Mouse (Mus musculus) liver, embryonic 14.5 days (tissue): ENCODE results near the gene Mptx1. TPM values are rescaled to one million over a fixed set of nuclear protein-coding genes. Genes with fewer than 3 reads are reported as not detected.
"Not testable (repeated sequence)": the region's sequence is repeated elsewhere in the genome, so short reads cannot be mapped to it uniquely, and the experiment has no call there.

Experiments
- ATAC-seq: fragments of 200-750 bp; cut with Nextera tagmentation; 2 replicates; pipeline ENCODE4 v1.8.0; 2017; ENCODE audit warnings: moderate number of reproducible peaks, mild to moderate bottlenecking, moderate library complexity; ENCODE audit not compliant: insufficient read depth
- DNase-seq, 3 experiments: peaks; one replicate each; pipeline ENCODE4 v3.0.0-alpha.2; 2012 to 2013; ENCODE audit warnings: low read depth in 3 of 3, low spot score in 3 of 3
- H3K27ac ChIP-seq: fragments of 300-500 bp; sonication (generic); 2 replicates; pipeline ENCODE4 v1.5.1; 2014; ENCODE audit warnings: moderate library complexity, mild to moderate bottlenecking, control low read depth, inconsistent platforms
- H3K27me3 ChIP-seq: fragments of 300-500 bp; sonication (generic); 2 replicates; pipeline ENCODE4 v1.6.1; 2014; ENCODE audit warnings: mild to moderate bottlenecking, low read length, moderate library complexity; ENCODE audit not compliant: control insufficient read depth, insufficient read depth
- H3K36me3 ChIP-seq: fragments of 300-500 bp; sonication (generic); replicated peaks from 2 replicates; pipeline ENCODE4 v1.6.1; 2014; ENCODE audit warnings: low read depth; ENCODE audit not compliant: control insufficient read depth, insufficient read depth
- H3K4me1 ChIP-seq, 2 experiments: fragments of 200-500 bp in 1 of 2; fragments of 300-500 bp in 1 of 2; sonication (generic) in 1 of 2; replicated peaks; 2 replicates each; pipeline ENCODE4 v1.6.1; 2012 to 2014; ENCODE audit warnings: antibody characterized with exemption in 1 of 2, inconsistent platforms in 1 of 2, low read length in 1 of 2; ENCODE audit not compliant: control insufficient read depth in 2 of 2, insufficient read depth in 2 of 2
- H3K4me2 ChIP-seq: fragments of 300-500 bp; sonication (generic); 2 replicates; pipeline ENCODE4 v1.6.1; 2014; ENCODE audit warnings: low read depth, mild to moderate bottlenecking, control low read depth, moderate library complexity
- H3K4me3 ChIP-seq, 2 experiments: fragments of 200-500 bp in 1 of 2; fragments of 300-500 bp in 1 of 2; sonication (generic) in 1 of 2; 2 replicates each; pipeline ENCODE4 v1.5.1; 2012 to 2014; ENCODE audit warnings: low read depth in 2 of 2, low read length in 2 of 2, mild to moderate bottlenecking in 2 of 2, control low read depth in 1 of 2, inconsistent platforms in 1 of 2, moderate library complexity in 1 of 2; ENCODE audit not compliant: insufficient read depth in 1 of 2
- H3K9ac ChIP-seq: fragments of 300-500 bp; sonication (generic); replicated peaks from 2 replicates; pipeline ENCODE4 v1.6.1; 2014; ENCODE audit warnings: mild to moderate bottlenecking, control low read depth, moderate library complexity
- H3K9me3 ChIP-seq: fragments of 300-500 bp; sonication (generic); 2 replicates; pipeline ENCODE4 v1.6.1; 2016; ENCODE audit warnings: low read length, mixed read lengths; ENCODE audit not compliant: control insufficient read depth
- CTCF ChIP-seq: IDR thresholded peaks from 2 replicates; pipeline ENCODE4 v1.5.1; 2016; ENCODE audit warnings: antibody characterized with exemption, low read depth, control low read depth
- EP300 ChIP-seq: IDR thresholded peaks from 2 replicates; pipeline ENCODE4 v1.6.1; 2016; ENCODE audit warnings: antibody characterized with exemption, low read depth
- WGBS: fragments of 180-500 bp; shearing (Covaris S2); extraction: QIAGEN DNeasy Blood & Tissue Kit; methylation state at CpG from one replicate; pipeline ENCODE4 v1.1.7; 2014; ENCODE audit not compliant: insufficient replicate concordance; 5-methylcytosine and 5-hydroxymethylcytosine counted together
- polyA plus RNA-seq, 2 experiments: library from polyadenylated mRNA; depleted of rRNA in 1 of 2; stranded (reverse) in 1 of 2; unstranded in 1 of 2; fragments of >200 nt; fragmentation: Nextera tagmentation in 1 of 2; extraction: Ambion mirVana in 1 of 2; gene quantifications; 2 replicates each; pipeline versions ENCODE4 v1.2.1 to v1.2.3; 2012 to 2014

Gene Mptx1
- polyA plus RNA-seq (2012; rRNA removed) = not detected in 2 replicates
- polyA plus RNA-seq (2014; fragmentation: Nextera tagmentation; extraction: Ambion mirVana) = not detected in 2 replicates

GRCm38 (mm10) chr1:174330218-174330617, at the start of gene Mptx1:
Mptx1 (plus strand) TSS chr1:174330518.
- Histone ChIP-seq H3K4me3 (no peak within 1 kb of the TSS), H3K9ac (no peak within 1 kb of the TSS), H3K4me2 (no peak within 1 kb of the TSS), H3K9me3 (no peaks in the 10 kb centered on the region), H3K4me1 (no peaks in the 10 kb centered on the region), H3K27me3 (no peaks in the 10 kb centered on the region), H3K36me3 (no peaks in the 10 kb centered on the region), H3K27ac (no peak within 1 kb of the TSS)
- TF ChIP-seq CTCF = no peak
- DNase-seq = no peak
- no peak for ATAC-seq

GRCm38 (mm10) chr1:174303162-174303561, 27.2 kb upstream of the Mptx1 start:
- Histone ChIP-seq H3K9ac (no peak overlapping the region), H3K36me3 (no peaks in the 10 kb centered on the region), H3K4me2 (no peak overlapping the region), H3K4me3 (no peak overlapping the region), H3K27ac (no peak overlapping the region), H3K27me3 (no peaks in the 10 kb centered on the region), H3K4me1 (no peaks in the 10 kb centered on the region), H3K9me3 (no peaks in the 10 kb centered on the region)
- no peak for TF ChIP-seq EP300
- no peak for TF ChIP-seq CTCF
- WGBS = 21% methylated on average over 1 of the region's 1 CpGs
- ATAC-seq (no peak), DNase-seq (no peak)

GRCm38 (mm10) chr1:174317308-174317707, 13.0 kb upstream of the Mptx1 start:
- no peak overlapping the region for H3K27ac ChIP-seq
- no peak overlapping the region for H3K4me3 ChIP-seq
- no peak for DNase-seq
- no peak overlapping the region for H3K4me2 ChIP-seq
- no peaks in the 10 kb centered on the region for H3K9me3 ChIP-seq
- no peaks in the 10 kb centered on the region for H3K27me3 ChIP-seq
- H3K4me1 ChIP-seq = no peaks in the 10 kb centered on the region
- H3K36me3 ChIP-seq = no peaks in the 10 kb centered on the region
- ATAC-seq = no peak
- no peak for TF ChIP-seq EP300
- no peak for TF ChIP-seq CTCF
- no peak overlapping the region for H3K9ac ChIP-seq
- 37% methylated on average over 2 of the region's 2 CpGs for WGBS

GRCm38 (mm10) chr1:174353636-174354035, 23.3 kb downstream of the Mptx1 start:
- H3K9ac ChIP-seq, H3K4me3 ChIP-seq, H3K27ac ChIP-seq, H3K4me1 ChIP-seq, H3K36me3 ChIP-seq, H3K27me3 ChIP-seq, H3K9me3 ChIP-seq, DNase-seq, H3K4me2 ChIP-seq, ATAC-seq: not testable (repeated sequence)
- WGBS = 13% methylated on average over 1 of the region's 1 CpGs

- H3K4me1 ChIP-seq = no peaks in the 10 kb centered on the region
- H3K9ac ChIP-seq = no peak overlapping the region
- no peaks in the 10 kb centered on the region for H3K9me3 ChIP-seq
- H3K27ac ChIP-seq = no peak overlapping the region
- H3K4me3 ChIP-seq = no peak overlapping the region
- TF ChIP-seq CTCF = no peak
- TF ChIP-seq EP300 = no peak
- DNase-seq = no peak
- no peak for ATAC-seq
- H3K36me3 ChIP-seq = no peaks in the 10 kb centered on the region
- no peaks in the 10 kb centered on the region for H3K27me3 ChIP-seq
- no peak overlapping the region for H3K4me2 ChIP-seq
- WGBS = 24% methylated on average over 5 of the region's 5 CpGs
Observed at GRCm38 (mm10) chr1:174354640-174355039, 24.3 kb downstream of the Mptx1 start.
